Mouse (Mus musculus): Measurements from ENCODE around the gene Tmcc2. TPM values are rescaled to one million over a fixed set of nuclear protein-coding genes. Genes with fewer than 3 reads are reported as not detected.

The Tmcc2 gene
- polyA plus RNA-seq, 2 experiments = 285 to 327 TPM

- H3K4me2 ChIP-seq (ENCODE audit: low read depth) = no peak overlapping the region
- H3K9me3 ChIP-seq (ENCODE audit: control insufficient read depth, low read length) = no peaks in the 10 kb centered on the region
- no peak for DNase-seq (ENCODE audit: low read depth in 3 of 3, low spot score in 3 of 3)
- no peak overlapping the region for H3K9ac ChIP-seq (replicated peaks)
- H3K36me3 ChIP-seq (replicated peaks; ENCODE audit: control insufficient read depth, insufficient read depth, low read depth) = peaks cover 76% of the 10 kb centered on the region
- no peak for ATAC-seq (ENCODE audit: insufficient read depth)
- no peak for TF ChIP-seq CTCF (IDR thresholded peaks at IDR 0.05; ENCODE audit: low read depth)
- TF ChIP-seq EP300 (IDR thresholded peaks at IDR 0.05; ENCODE audit: low read depth) = no peak
- WGBS (ENCODE audit: insufficient replicate concordance) = 77% methylated on average over 1 of the region's 1 CpGs
- no peak overlapping the region for H3K4me3 ChIP-seq (ENCODE audit: insufficient read depth in 1 of 2, low read depth in 2 of 2, low read length in 2 of 2)
- no peaks in the 10 kb centered on the region for H3K4me1 ChIP-seq (replicated peaks; ENCODE audit: control insufficient read depth in 2 of 2, insufficient read depth in 2 of 2, low read length in 1 of 2)
- H3K27me3 ChIP-seq (ENCODE audit: control insufficient read depth, insufficient read depth, low read length) = no peaks in the 10 kb centered on the region
- H3K27ac ChIP-seq = no peak overlapping the region; the same call in 1 of the 2 replicates
These were observed 34.2 kb downstream of the Tmcc2 start for GRCm38 (mm10) chr1:132356841-132357240.

- Histone ChIP-seq H3K9me3 (ENCODE audit: control insufficient read depth, low read length) (peaks cover 2% of the 10 kb centered on the region; the same call in 1 of the 2 replicates), H3K4me3 (ENCODE audit: insufficient read depth in 1 of 2, low read depth in 2 of 2, low read length in 2 of 2) (no peak overlapping the region), H3K4me2 (ENCODE audit: low read depth) (no peak overlapping the region), H3K4me1 (replicated peaks; ENCODE audit: control insufficient read depth in 2 of 2, insufficient read depth in 2 of 2, low read length in 1 of 2) (no peaks in the 10 kb centered on the region), H3K9ac (replicated peaks) (no peak overlapping the region), H3K27me3 (ENCODE audit: control insufficient read depth, insufficient read depth, low read length) (no peaks in the 10 kb centered on the region), H3K36me3 (replicated peaks; ENCODE audit: control insufficient read depth, insufficient read depth, low read depth) (peaks cover 66% of the 10 kb centered on the region), H3K27ac (no peak overlapping the region)
- WGBS (ENCODE audit: insufficient replicate concordance) = 2% methylated on average over 3 of the region's 3 CpGs
- peak; percentile 63 to 77 (median 64) for DNase-seq (ENCODE audit: low read depth in 3 of 3, low spot score in 3 of 3)
- TF ChIP-seq EP300 (IDR thresholded peaks at IDR 0.05; ENCODE audit: low read depth) = no peak
- TF ChIP-seq CTCF (IDR thresholded peaks at IDR 0.05; ENCODE audit: low read depth) = peak; percentile 98
- peak; percentile 19 for ATAC-seq (ENCODE audit: insufficient read depth)
These were observed 35.2 kb downstream of the Tmcc2 start for GRCm38 (mm10) chr1:132355841-132356242.

- Histone ChIP-seq H3K27me3 (ENCODE audit: control insufficient read depth, insufficient read depth, low read length) (no peaks in the 10 kb centered on the region), H3K4me2 (ENCODE audit: low read depth) (no peak overlapping the region), H3K9ac (replicated peaks) (no peak overlapping the region), H3K36me3 (replicated peaks; ENCODE audit: control insufficient read depth, insufficient read depth, low read depth) (peaks cover 60% of the 10 kb centered on the region), H3K27ac (no peak overlapping the region), H3K9me3 (ENCODE audit: control insufficient read depth, low read length) (peaks cover 2% of the 10 kb centered on the region; the same call in 1 of the 2 replicates), H3K4me1 (replicated peaks; ENCODE audit: control insufficient read depth in 2 of 2, insufficient read depth in 2 of 2, low read length in 1 of 2) (no peaks in the 10 kb centered on the region), H3K4me3 (ENCODE audit: insufficient read depth in 1 of 2, low read depth in 2 of 2, low read length in 2 of 2) (no peak overlapping the region)
- ATAC-seq (ENCODE audit: insufficient read depth) (peak; percentile 32), DNase-seq (ENCODE audit: low read depth in 3 of 3, low spot score in 3 of 3) (no peak)
- WGBS (ENCODE audit: insufficient replicate concordance) = 82% methylated on average over 6 of the region's 6 CpGs
- TF ChIP-seq CTCF (IDR thresholded peaks at IDR 0.05; ENCODE audit: low read depth) (no peak), EP300 (IDR thresholded peaks at IDR 0.05; ENCODE audit: low read depth) (no peak)
These were observed 35.9 kb downstream of the Tmcc2 start for GRCm38 (mm10) chr1:132355162-132355601.

- 0 out of 2 replicates have a peak, but pooled peaks have one; percentile 0 for ATAC-seq (ENCODE audit: insufficient read depth)
- peaks cover 50% of the 10 kb centered on the region for H3K36me3 ChIP-seq (replicated peaks; ENCODE audit: control insufficient read depth, insufficient read depth, low read depth)
- no peak overlapping the region for H3K27ac ChIP-seq
These were observed 36.8 kb downstream of the Tmcc2 start for GRCm38 (mm10) chr1:132354234-132354633.

GRCm38 (mm10) chr1:132353389-132353788, 37.7 kb downstream of the Tmcc2 start:
- H3K27ac ChIP-seq = no peak overlapping the region
- WGBS (ENCODE audit: insufficient replicate concordance) = 72% methylated on average over 5 of the region's 5 CpGs

More at GRCm38 (mm10) chr1:132354234-132354633, 36.8 kb downstream of the Tmcc2 start:
- H3K4me3 ChIP-seq (ENCODE audit: insufficient read depth in 1 of 2, low read depth in 2 of 2, low read length in 2 of 2) = no peak overlapping the region
- no peak for DNase-seq (ENCODE audit: low read depth in 3 of 3, low spot score in 3 of 3)
- no peaks in the 10 kb centered on the region for H3K4me1 ChIP-seq (replicated peaks; ENCODE audit: control insufficient read depth in 2 of 2, insufficient read depth in 2 of 2, low read length in 1 of 2)
- 82% methylated on average over 9 of the region's 9 CpGs for WGBS (ENCODE audit: insufficient replicate concordance)
- H3K27me3 ChIP-seq (ENCODE audit: control insufficient read depth, insufficient read depth, low read length) = no peaks in the 10 kb centered on the region
- no peak for TF ChIP-seq CTCF (IDR thresholded peaks at IDR 0.05; ENCODE audit: low read depth)
- no peak for TF ChIP-seq EP300 (IDR thresholded peaks at IDR 0.05; ENCODE audit: low read depth)
- no peak overlapping the region for H3K9ac ChIP-seq (replicated peaks)
- H3K4me2 ChIP-seq (ENCODE audit: low read depth) = no peak overlapping the region
- peaks cover 2% of the 10 kb centered on the region; the same call in 1 of the 2 replicates for H3K9me3 ChIP-seq (ENCODE audit: control insufficient read depth, low read length)

More at GRCm38 (mm10) chr1:132353389-132353788, 37.7 kb downstream of the Tmcc2 start:
- Histone ChIP-seq H3K9me3 (ENCODE audit: control insufficient read depth, low read length) (peaks cover 2% of the 10 kb centered on the region; the same call in 1 of the 2 replicates), H3K36me3 (replicated peaks; ENCODE audit: control insufficient read depth, insufficient read depth, low read depth) (peaks cover 42% of the 10 kb centered on the region), H3K4me2 (ENCODE audit: low read depth) (no peak overlapping the region), H3K4me1 (replicated peaks; ENCODE audit: control insufficient read depth in 2 of 2, insufficient read depth in 2 of 2, low read length in 1 of 2) (no peaks in the 10 kb centered on the region), H3K4me3 (ENCODE audit: insufficient read depth in 1 of 2, low read depth in 2 of 2, low read length in 2 of 2) (no peak overlapping the region), H3K9ac (replicated peaks) (no peak overlapping the region), H3K27me3 (ENCODE audit: control insufficient read depth, insufficient read depth, low read length) (no peaks in the 10 kb centered on the region)
- no peak for ATAC-seq (ENCODE audit: insufficient read depth)
- DNase-seq (ENCODE audit: low read depth in 3 of 3, low spot score in 3 of 3) = no peak
- TF ChIP-seq CTCF (IDR thresholded peaks at IDR 0.05; ENCODE audit: low read depth) (no peak), EP300 (IDR thresholded peaks at IDR 0.05; ENCODE audit: low read depth) (no peak)
